Mouse (Mus musculus) hematopoietic stem cell, adult 5-6 weeks (primary cell): Measurements from ENCODE around the gene Eif4e. TPM values are rescaled to one million over a fixed set of nuclear protein-coding genes. Genes with fewer than 3 reads are reported as not detected.
"Not testable (repeated sequence)": the region's sequence is repeated elsewhere in the genome, so short reads cannot be mapped to it uniquely, and the experiment has no call there.

Experiments
- ATAC-seq, 2 experiments: fragments of 125-278 bp in 1 of 2; replicated peaks in 1 of 2; 2 replicates each; pipeline ENCODE4 v1.8.0; 2016 to 2017; ENCODE audit warnings: inconsistent platforms in 2 of 2, mild to moderate bottlenecking in 2 of 2, moderate number of reproducible peaks in 2 of 2, low read depth in 1 of 2, moderate TSS enrichment in 1 of 2; ENCODE audit not compliant: low FRiP score in 2 of 2, poor library complexity in 2 of 2, severe bottlenecking in 2 of 2, insufficient read depth in 1 of 2, low TSS enrichment in 1 of 2
- total RNA-seq: library from RNA; stranded (forward); fragments of 172-1452, 232-1000 nt; gene quantifications from 2 replicates; pipeline ENCODE4 v1.2.3, GENCODE M21; 2017

The Eif4e gene
- total RNA-seq, 1 experiment from 2014 or later = 198 TPM

DNA sequence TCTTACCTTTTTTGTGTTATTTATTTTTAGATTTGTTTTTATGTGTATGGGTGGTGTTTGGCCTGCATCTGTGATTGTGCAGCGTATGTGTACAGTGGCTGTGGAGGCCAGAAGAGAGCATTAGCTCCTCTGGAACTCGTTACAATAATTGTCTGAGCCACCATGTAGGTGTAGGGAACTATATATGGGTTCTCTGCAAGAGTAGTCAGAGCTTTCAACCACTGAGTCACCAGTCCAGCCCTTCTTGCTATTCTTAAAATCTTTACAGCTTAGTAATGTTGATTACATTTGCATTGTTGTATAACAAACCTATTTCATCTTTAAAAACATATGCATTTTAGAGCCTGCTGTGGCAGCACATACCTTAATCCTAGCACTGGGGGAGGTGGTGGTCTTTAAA lies 20.7 kb downstream of the Eif4e start:
- ATAC-seq = no peak

DNA sequence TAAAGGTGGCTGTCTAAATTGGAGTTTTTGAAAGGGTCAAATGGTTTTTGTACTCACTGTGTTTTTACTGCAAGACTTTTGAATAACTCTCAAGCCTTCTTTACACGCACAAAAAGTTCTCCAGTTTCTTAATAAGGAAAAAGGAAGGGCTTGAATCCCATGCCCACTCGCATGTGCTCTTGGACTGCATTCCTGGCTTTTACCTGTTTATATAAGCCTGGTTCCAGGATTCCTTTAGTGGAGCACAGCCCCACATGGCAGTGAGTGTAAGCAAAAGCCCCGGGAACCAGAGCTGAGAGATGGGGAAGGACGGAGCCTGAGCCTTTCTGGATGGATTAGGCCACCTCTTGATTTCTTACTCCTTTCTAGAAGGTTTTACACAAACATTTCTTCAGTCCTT lies 23.1 kb downstream of the Eif4e start:
- ATAC-seq = no peak

DNA sequence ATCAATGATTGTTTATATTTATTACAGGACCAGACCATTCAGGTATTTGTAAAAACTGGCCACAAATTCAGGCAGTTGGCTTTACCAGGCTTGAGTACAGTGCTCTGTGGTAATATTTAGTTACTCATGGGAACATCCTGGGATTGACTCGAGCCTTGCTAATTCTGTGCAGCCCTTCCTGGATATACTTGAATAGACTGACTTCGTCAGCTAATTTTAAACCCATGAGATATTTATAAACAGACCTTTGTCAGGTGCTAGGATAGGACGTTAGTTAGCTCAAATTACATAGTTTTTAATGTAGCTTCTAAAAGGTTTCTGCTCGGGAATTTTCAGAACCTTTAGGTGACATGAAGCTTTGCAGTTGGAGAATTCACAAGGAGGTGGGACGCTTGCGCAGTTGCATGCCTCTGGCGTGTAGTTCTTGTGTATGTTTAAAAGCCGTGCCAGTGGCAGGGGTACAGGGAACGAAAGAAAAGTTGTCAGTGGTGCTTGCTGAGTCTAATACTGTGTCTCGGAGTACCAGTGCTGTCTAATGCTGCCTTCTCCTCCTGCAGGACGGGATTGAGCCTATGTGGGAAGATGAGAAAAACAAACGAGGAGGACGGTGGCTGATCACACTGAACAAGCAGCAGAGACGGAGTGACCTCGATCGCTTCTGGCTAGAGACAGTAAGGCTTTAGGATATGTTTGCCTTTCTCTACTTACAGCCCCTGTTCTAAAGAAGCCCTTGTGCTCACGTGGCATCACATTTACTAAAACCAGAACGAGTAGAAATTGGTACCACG lies 24.6 kb downstream of the Eif4e start:
- no peak for ATAC-seq

DNA sequence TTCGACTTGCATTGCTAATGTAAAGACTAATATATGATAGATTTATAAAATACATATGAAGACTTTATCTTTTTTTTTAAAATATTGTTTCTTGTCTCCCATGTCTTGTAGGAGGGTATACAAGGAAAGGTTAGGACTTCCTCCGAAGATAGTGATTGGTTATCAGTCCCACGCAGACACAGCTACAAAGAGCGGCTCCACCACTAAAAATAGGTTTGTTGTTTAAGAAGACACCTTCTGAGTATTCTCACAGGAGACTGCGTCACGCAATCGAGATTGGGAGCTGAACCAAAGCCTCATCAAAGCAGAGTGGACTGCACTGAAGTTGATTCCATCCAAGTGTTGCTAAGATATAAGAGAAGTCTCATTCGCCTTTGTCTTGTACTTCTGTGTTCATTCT lies 29.3 kb downstream of the Eif4e start:
- ATAC-seq = not testable (repeated sequence)

DNA sequence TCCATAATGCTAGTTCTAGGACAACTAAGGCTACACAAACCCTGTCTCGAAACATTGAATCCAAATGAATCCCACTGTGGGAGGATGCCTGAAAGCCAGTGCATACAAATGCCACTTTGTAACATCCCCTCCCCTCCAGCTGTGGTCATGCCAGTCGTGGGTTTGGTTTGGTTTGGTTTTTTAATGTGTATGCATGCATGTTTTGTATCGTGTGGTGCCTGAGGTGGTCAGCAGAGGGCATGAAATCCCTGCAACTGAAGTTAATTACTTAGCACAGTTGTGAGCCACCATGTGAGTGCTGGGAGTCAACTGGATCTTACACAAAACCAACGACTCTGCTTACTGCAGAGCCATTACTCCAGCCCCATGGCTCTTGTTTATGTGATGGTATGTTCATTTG lies 32.5 kb downstream of the Eif4e start:
- peak; percentile 34 to 48; a peak in 3 of 4 replicates for ATAC-seq

DNA sequence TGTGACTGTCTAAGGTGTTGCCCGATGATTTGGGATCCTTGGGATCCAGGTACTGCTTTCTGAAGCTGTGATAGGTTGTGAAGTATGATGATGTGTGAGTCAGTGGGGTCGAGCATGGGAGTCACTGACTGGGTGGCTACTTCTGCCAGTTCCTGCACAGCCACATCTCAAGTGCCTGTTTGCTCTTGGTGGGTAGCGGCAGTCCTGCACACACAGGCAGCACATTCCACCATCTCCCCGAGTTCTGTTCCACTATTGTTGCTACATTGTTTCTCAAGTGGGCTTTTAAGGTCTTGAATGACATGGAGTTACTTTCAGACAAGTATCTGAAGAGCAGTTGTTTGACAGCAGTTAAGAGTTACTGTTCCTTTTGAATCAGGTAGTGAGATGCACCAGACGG lies 34.3 kb downstream of the Eif4e start:
- no peak for ATAC-seq

DNA sequence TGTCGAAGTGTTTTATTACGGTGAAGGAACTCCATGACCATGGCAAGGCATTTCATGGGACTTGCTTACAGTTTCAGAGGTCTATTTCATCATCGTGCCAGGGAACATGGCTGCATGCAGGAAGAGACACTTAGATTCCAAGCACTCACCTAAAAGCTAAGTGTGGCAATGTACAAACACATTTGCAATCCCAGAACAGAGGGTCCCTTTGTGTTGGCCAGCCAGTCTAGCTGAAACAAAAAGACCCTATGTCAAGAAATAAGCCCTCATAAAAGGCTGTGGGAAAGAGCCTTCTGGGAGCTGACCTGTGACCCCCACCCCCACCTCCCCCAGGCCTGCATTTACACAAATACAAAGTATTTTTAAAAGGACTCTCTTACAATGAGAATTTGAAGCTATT lies 34.9 kb downstream of the Eif4e start:
- no peak for ATAC-seq

DNA sequence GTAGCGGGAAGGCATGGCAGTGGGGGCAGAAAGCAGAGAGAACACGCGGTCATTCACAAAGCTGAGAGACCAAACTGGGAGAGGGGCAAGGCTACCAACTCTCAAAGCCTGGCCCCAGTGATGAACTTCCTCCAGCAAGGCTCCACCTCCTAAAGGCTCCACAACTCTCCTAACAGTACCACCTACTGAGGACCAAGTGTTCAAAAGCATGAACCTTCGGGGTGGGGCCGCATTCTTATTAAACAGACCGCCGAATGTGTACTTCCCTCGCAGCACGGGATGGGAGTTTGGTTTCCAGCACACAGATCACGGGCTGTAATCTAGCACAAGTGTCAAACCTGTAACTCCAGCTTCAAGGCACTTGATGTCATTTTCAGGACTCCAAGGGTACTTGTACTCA lies 52.9 kb downstream of the Eif4e start:
- no peak for ATAC-seq

DNA sequence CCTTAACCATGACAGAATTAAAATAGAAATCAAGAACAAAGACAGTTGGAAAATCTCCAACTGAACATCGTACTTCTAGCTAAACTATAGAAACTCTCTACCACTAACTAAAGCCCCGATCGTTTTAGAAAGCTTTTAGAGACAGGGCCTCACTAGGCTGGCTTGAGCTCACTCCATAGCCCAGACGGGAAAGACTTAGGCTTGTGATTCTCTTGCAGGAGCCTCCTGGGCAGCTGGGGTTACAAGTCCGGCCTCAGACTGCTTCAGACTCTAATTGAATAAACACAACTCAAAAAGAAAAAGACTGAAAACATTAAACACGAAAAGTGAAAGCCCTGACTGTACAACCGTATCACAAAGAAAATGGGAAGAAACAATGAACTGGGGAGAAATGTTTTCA lies 60.2 kb downstream of the Eif4e start:
- ATAC-seq = no peak

DNA sequence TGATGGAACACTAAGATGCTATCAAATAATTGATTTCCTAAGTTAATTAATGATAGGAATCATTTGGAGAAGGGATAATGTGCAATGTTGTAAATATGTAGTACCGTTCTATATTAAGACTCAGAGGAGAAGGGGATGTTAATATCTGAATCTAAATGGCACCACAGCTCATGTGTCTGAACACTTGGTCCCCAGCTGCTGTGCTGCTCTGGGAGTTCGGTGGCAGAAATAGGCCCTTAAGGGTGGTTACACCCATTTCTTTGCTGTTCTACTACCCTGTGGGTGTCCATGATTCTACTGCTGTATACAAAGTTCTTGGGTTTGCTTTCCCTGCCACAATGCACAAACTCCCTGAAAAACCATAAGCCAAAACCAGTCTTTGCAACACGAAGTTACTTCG lies 61.2 kb downstream of the Eif4e start:
- no peak for ATAC-seq

DNA sequence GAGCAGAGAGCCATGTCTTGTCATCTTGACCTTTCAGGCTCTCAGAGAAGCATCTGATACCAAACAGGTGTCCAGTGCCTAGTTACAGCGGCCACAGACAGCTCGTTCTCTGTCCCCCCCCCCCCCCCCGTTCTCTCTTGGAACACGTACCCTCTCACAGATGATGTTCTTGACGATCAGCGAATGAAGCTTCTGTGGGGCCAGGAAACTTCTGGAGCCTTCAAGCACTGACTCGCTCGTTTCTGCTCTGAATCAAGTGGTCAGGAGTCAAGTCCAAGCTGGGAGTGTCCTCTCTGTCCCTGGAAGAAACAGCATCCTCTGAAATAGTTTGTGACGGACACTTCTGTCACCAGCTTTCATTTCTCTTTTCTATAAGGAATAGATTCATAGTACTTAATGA lies 62.0 kb downstream of the Eif4e start:
- ATAC-seq = no peak

DNA sequence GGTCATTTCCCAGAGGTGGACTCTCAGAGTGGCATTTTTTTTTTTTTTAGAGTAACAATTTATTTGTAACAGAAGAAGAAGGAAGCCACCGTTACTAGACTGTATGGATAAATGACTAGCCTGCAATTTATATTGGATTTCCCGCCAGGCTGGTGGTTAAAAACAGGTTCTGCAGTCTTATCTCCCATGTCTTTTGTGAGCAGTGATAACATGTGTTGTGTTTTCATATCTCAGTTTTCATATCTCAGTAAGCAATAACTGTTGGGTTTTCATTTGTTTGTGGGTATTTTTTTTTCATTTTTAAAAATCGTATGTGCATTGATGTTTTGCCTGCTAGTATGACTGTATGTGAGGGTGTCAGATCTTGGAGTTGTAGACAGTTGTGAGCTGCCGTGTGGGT lies 65.0 kb downstream of the Eif4e start:
- no peak for ATAC-seq

DNA sequence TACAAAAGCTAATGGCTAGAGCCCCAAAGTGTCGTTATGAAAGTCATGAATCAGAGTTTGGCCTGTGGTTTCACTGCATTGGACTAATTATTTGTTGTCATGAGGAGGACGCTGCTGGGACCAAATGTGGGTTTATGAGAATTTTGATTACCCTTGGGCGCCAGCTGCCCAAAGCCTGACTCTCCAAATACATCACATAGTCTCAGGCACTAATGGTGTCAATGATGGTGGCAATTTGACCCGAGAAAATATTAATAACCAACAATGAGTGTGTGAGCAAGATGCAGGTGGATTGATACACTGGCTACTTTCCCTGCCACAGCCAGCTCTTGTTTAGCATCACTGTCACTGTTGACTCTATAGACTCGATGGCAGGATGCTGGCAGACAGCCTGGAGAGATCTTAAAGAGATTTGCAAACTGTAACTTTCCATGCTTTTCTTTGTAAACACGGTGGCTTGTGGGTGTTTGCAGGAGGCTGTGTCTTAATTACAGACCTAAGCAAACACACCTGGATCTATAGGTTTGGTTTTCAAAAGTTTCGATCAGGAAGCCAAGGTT lies 65.9 kb downstream of the Eif4e start:
- ATAC-seq = no peak

DNA sequence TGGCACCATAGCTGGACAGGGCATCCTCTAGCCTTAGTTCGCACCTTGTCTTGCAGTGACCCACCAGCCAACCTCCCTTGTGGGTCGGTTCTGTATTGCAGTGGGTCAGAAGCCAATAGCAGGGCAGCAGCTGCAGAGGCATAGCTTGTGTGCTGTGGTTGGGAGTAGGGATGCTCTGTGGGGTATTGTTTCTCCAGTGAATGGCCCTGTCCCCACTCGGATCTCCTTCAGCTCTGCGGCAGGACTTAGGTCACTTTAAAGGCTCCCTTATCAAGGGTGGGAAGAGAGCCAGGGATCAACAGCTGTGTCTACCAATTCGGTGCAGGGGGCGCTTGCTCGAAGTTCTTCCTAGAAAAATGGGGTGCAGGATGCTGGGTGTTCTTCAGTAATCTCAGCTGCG lies 67.2 kb downstream of the Eif4e start:
- no peak for ATAC-seq

DNA sequence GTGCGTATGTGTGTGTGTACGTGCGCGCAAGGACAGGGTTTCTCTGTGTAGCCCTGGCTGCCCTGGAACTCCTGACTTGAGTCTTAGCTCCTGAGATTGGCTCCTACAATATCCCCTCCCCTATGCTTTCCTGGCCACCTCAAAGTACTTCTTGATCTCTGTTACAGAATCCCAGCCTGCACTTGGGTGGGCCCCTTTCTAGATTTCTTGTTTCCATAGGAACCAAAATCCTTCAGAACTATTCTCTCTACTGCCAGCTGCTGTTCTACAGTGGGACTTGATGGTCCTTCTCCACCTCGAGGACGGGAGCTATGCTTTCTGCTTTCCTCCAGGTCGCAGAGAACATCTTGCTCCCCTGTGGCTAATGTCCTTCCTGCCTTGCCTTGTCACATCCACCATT lies 67.9 kb downstream of the Eif4e start:
- ATAC-seq = no peak

DNA sequence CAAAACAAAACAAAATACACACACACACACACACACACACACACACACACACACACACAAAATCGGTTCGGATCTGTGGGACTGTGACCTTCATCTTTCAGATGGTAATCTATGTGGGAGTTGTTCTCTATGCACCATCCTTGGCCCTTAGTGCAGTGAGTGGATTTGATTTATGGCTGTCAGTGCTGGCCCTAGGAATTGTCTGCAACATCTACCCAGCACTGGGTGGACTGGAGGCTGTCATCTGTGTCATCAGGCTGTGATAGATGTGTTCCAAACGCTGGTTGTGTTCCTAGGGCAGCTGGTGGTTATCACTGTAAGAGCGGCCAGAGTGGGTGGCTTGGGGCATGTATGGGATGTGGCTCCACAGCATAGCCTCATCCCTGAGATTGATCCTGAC lies 75.1 kb downstream of the Eif4e start:
- ATAC-seq = no peak

DNA sequence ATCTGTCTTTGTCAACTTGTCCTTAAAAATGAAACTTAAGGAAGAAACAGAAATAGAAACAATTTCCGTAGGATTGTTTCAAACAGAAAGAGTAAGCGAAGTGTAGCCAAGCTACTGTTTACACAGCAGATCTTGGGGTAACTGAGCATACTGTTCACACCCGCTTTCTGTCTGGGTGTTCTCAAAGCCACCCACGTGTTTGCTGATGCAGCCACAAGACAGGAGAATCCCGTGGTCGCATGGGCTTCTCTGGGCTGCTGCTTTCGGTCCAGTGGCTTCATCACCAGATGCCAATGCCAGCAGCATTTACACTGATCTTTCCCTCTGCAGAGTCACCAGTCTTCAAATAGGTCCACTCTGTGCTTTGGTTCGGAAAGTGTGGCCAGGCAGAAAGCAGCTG lies 79.2 kb downstream of the Eif4e start:
- peak in 1 of 2 experiments; percentile 21; a peak in 1 of 4 replicates for ATAC-seq

DNA sequence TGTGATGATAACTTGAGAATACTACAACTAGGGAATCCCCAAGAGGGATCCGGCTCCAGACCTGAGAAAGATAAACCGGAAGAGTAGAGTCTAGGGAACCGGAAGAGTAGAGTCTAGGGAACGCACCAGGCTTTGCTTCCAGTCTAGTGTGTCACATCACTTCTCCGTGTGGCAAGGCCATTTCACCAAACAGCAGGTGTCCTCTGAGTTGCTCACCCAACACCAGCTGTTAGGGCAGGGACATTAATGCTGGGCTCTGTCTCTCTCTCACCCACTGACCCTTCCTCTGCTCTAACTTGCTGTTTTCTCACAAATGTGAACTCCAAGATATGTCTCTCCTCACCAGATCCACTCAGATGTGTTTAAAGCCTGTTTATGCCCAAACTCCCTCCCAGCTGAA lies 82.7 kb downstream of the Eif4e start:
- no peak for ATAC-seq
